Mouse (Mus musculus) small intestine, adult 10 weeks (tissue): ENCODE measurements around the gene Ufsp1. TPM values are rescaled to one million over a fixed set of nuclear protein-coding genes. Genes with fewer than 3 reads are reported as not detected.

ENCODE experiments used
- polyA plus RNA-seq: library from polyadenylated mRNA; stranded (reverse); fragments of 350-450 nt; fragmentation: Illumina TruSeq; extraction: RNeasy Lipid Tissue Mini Kit (QIAGEN cat#74804); gene quantifications from one replicate; pipeline ENCODE4 v1.2.3, GENCODE M21; 2014; ENCODE audit warnings: low replicate concordance

Gene Ufsp1
- polyA plus RNA-seq = 1.9 TPM

DNA sequence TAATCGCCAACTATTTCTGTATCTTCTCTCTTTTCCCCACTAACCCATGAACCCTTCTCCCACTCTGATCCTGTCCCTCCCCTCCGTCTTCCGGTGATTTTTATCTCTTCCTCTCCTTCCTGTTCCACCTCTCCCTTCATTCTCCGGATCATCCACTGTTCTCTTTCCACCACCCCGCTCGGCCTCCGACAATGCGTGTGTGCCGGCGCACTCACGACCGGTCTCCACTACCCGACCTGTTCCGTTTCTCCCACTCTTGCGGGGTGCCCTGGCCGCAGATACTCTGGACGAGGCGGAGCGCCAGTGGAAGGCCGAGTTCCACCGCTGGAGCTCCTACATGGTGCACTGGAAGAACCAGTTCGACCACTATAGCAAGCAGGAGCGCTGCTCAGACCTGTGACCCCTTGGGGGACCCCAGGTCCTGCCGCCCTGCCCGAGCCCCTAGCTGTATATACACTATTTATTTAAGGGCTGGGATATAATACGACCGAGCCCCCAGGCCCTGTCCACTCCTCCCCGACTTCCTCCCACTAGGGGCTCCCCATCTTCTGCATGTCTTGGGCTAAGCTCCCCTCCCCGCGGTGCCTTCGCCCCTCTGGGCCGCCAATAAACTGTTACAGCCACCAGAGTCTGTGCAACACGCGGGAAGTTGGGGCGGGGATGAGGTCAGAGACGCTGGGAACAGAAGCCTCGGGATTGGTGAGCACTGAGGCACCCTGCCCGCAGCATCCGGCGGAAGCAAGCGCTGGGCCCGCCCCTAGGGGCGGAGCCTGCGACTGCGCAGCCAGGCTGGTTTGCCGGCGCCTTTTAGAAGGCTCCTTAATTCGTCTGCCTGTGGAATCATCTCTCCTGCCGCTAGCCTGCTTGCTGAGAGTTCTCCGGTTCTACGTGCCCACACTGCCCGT is at the start of gene Ufsp1:
Ufsp1 (plus strand) TSS at position 791 of the 905 bp plus-strand sequence.

DNA sequence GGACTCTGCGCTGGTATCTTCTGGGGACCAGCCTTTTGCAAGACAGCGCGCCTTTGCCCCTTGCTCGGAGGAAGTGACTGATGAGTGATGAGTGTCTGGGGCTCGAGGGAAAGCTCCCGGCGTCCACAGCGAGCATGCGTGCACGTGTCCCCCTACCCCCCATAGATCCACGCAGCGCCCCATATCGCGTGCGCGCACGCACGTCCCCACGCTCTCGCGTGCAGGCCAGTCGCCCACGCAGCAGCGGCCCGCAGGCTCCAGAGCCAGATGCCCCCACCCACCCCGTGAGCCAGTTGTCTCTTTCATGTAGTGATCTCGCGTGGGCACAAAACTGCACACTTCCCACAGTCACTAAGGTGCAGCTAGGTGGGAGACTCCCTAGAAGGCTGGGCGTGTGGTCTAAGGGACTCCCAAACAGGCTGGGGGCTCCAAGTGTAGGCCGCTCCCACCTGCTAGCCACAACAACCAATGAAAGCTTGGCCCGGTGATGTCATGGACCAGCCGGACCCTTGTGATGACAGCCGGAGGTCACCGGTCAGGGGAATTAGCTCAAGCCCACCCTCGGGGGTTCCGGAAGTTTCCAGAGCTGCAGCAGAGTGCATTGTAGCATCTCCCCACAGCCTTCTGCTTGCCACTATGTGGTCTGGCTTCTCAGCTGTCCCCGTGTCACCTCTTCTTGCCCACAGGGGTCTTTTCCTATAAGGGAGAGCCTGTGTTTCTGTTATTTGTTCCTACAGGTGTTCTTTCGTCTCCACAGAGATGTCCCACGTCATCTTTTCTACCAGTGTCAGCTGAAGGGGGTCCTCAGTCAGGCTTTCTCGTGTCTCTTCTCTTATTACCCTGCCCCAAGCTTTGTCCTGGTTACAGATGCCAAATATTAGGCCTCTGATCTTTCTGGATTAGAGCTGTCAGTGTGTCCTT is 7.1 kb upstream of the Ufsp1 start, which contains the start of gene Ache:
Ache (plus strand) TSS at position 488 of the 921 bp plus-strand sequence.

GRCm38 (mm10) chr5:137307071-137307912 is 12.9 kb downstream of the Ufsp1 start, which contains the start of gene Srrt:
Gene Srrt (minus strand): TSS chr5:137307674.

GRCm38 (mm10) chr5:137314193-137315083 is 20.0 kb downstream of the Ufsp1 start, which contains the start of gene Trip6:
Gene Trip6 (minus strand): TSS chr5:137314404.

DNA sequence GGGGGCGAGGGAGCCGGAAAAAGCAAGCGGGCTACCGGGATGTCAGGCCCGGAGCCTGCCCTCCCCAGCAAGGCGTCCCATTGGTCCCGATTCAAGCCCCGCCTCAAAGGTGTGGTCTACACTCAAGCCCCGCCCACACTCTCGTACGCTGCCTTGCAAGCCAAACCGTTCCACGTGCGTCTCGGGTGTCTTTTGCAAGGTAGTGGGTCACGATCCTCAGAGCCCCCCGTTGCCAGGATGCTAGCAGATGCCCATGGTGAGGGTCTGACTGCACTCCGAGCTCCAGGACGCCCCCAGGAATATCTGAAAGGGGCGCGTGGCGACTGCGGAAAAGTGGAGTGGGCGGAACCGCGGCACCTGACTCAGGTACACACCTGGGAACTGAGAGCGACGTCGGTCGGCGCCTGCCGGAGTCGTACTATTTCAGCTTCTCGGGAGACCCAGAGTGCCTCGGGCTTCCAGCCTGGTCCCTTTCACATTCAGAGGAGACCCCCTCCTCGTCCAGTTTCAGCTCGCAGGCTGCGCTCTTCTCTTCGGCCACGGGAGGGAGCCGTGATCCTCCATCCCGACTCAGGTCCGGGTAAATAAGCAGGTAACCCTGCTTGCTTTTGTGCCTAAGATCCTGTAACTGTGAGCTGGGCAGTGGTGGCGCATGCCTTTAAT is 39.2 kb downstream of the Ufsp1 start, which contains the start of gene Slc12a9:
Slc12a9 (minus strand) TSS at position 86 of the 663 bp plus-strand sequence.

Other genes with a start within 250 kb of the Ufsp1 start
- 10.1 TPM for gene Ap1s1, start 248.5 kb upstream of the Ufsp1 start, polyA plus RNA-seq
- 1.2 TPM for gene Serpine1, start 222.4 kb upstream of the Ufsp1 start, polyA plus RNA-seq
- 26.4 TPM for gene Trim56, start 178.4 kb upstream of the Ufsp1 start, polyA plus RNA-seq
- 739 TPM for gene Muc3, start 145.3 kb upstream of the Ufsp1 start, polyA plus RNA-seq
- gene Muc3a, start 82.2 kb upstream of the Ufsp1 start, polyA plus RNA-seq = 5.4 TPM
- gene Ache, start 7.1 kb upstream of the Ufsp1 start, polyA plus RNA-seq = not detected
- gene Srrt, start 13.0 kb downstream of the Ufsp1 start, polyA plus RNA-seq = 15.2 TPM
- gene Trip6, start 19.8 kb downstream of the Ufsp1 start, polyA plus RNA-seq = not detected
- gene Slc12a9, start 39.0 kb downstream of the Ufsp1 start, polyA plus RNA-seq = 0.33 TPM
- gene Ephb4, start 55.5 kb downstream of the Ufsp1 start, polyA plus RNA-seq = 4.2 TPM
- 0.19 TPM for gene Zan, start 182.4 kb downstream of the Ufsp1 start, polyA plus RNA-seq
- gene Pop7, start 207.9 kb downstream of the Ufsp1 start, polyA plus RNA-seq = not detected
- gene Gigyf1, start 223.9 kb downstream of the Ufsp1 start, polyA plus RNA-seq = 0.97 TPM
- not detected for gene Epo, start 238.6 kb downstream of the Ufsp1 start, polyA plus RNA-seq
- gene Gnb2, start 238.9 kb downstream of the Ufsp1 start, polyA plus RNA-seq = 1.5 TPM